Mouse (Mus musculus) lung, postnatal 4 days (tissue): Measurements from ENCODE around the gene Cyp1a1.
A peak's percentile ranks its signal among the peaks of the same experiment; 100 is the strongest.

ENCODE experiments used
- DNase-seq, 2 experiments: peaks; one replicate each; pipeline ENCODE4 v3.0.0; 2021

The Cyp1a1 gene

GRCm38 (mm10) chr9:57656631-57657350 lies 30.9 kb upstream of the Cyp1a1 start:
- DNase-seq, result peak in 1 of 2 experiments; percentile 65

DNA sequence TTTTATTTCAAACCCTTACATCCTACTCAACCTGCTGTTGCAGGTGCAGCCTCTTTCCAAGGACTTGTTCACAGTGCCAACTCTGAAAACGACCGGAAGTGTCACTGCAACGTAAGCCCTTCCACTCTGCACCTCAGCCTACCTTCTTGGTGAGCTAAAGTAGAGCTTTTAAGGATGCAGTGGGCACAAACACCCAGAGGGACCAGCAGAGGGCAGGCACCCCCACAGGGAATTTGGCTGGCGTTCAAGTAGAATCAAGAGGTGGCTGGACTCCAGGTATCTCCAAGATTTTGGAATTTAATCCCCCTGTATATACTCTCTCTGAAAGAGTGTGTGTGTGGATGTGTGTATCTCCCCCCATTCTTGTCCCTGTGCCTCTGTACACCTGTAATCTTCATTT lies 29.9 kb upstream of the Cyp1a1 start:
- DNase-seq, result no peak

DNA sequence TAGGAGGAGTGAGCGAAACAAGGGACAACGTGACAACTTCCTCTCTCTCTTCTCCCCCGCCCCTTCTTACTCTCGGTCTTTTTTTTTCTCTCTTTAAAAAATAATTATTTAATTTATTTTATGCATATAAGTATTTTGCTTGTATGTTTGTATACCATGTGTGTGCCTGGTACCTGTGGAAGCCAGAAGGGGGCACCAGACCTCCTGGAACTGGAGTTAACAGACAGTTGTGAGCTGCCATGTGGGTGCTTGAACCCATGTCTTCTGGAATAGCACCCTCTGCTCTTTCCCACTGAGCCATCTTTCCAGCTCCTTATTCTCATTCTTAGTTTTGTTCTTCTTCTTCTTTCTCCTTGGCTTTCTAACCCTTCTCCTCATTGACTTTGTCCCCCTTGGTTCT lies 28.8 kb upstream of the Cyp1a1 start:
- DNase-seq, result no peak

- DNase-seq, result peak; percentile 72 to 84
Measured at GRCm38 (mm10) chr9:57659774-57660173, 28.0 kb upstream of the Cyp1a1 start.

DNA sequence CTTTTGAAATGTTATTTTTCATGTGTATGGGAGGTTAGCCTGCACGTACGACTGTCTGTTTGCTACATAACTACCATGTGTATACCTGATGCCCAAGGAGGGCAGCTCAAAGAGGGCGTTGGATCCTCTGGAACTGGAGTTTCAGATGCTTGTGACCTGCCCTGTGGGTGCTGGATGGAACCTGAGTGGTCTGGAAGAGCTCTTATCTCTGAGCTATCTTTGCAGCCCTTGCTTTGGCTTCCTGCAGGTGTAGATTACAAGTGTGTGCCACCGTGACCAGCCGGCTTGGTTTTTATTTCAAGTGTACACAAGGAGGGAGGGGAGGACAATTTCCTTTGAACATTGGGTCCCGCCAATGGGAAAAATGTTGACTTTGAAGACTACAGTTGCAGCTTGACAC lies 27.2 kb upstream of the Cyp1a1 start:
- DNase-seq, result no peak

DNA sequence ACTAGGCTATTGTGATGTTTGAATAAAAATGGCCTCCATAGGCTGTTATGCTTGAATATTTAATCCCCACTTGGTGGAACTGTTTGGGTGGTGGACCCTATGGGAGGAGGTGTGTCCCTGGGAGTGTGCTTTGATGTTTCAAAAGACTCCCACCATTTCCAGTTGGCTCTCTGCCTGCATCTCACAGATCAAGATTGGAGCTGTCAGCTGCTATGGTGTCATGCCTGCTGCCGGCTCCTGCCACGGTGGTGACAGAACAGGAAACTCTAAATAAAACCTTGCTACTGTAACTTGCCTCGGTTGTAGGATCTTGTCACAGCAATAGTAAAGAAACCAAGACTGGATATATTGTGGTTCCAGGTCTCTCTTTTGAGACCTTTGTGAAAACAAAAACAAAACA lies 26.2 kb upstream of the Cyp1a1 start:
- DNase-seq, result no peak

- no peak for DNase-seq
Measured at GRCm38 (mm10) chr9:57664616-57665015, 23.1 kb upstream of the Cyp1a1 start.

DNA sequence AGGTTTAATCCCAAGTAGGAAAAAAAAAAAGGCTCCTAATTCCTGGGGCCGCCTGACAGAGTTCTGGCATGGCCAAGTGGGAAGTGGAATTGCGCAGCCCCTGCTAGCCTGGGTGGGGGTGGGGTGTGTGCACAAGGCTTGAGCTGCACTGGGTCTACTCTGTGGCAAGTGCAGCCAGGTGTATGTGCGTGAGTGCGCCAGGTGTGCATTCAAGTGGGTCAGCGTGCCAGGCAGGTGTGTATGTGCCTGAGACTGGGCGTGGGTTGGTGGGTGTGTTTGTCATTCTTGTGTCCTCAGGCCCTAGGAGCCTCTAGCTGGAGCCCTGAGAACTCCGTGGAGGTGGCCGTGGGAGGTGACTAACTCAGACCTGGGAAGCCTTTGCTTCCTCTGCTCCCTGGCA lies 21.2 kb upstream of the Cyp1a1 start:
- no peak for DNase-seq

- DNase-seq, result no peak
Measured at GRCm38 (mm10) chr9:57667136-57667535, 20.6 kb upstream of the Cyp1a1 start.

DNA sequence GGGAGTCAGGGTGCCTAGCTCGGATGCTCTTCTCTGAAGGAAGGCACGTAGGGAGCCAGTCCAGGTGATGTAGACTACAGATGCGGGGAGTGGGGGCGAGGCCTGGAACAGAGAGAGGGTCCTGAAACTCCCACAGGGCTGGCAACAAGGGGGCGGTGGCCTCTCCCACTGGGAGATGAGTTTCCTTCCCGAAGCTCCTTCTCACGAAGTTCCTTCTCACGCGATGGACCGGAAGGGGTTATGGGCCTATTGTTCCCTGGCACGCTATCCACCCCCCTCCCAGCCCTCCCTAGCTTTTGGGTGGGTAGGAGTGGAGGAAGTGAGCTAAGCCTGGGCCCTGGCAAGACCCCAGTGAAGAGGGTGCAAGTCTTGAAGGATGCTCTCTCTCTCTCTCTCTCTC lies 19.9 kb upstream of the Cyp1a1 start:
- peak; percentile 76 to 86 for DNase-seq

DNA sequence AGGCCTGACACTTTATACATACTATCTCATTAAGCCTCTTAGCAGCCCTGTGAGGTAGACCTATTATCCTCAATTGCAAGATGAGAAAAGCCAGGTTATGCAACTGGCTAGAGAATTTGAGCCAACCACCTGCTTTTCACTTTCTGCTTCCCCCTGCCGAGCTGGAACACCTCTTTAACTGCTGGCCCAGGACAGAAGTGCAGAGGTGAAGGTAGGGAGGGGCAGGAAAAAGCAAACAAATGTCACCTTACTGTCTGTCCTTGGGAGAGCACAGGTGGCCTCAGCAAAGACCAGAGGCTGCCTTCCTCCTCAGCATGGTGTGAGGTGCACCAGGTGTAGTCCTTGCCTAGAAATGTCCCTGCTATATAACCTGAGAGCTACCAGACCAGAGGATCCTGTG lies 19.5 kb upstream of the Cyp1a1 start:
- no peak for DNase-seq

DNA sequence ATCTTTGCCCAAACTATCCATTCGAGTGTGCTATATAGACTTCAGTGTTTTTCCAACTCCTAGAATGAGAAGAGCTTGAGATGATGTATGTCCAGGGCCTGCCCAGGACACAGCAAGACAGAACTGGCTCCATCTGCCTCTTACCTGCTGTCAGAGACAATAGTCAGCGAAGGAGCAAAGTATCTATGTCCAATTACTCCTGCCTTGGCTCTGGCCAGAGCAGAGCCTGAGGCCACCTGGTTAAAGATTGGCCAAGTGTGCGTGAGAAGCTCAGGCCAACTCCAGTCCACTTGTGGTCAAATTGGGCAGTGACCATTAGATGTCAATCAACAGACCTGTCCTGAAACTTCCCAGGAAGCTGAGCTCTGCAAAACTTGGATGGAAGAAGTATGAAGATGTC lies 18.2 kb upstream of the Cyp1a1 start:
- DNase-seq, result no peak

DNA sequence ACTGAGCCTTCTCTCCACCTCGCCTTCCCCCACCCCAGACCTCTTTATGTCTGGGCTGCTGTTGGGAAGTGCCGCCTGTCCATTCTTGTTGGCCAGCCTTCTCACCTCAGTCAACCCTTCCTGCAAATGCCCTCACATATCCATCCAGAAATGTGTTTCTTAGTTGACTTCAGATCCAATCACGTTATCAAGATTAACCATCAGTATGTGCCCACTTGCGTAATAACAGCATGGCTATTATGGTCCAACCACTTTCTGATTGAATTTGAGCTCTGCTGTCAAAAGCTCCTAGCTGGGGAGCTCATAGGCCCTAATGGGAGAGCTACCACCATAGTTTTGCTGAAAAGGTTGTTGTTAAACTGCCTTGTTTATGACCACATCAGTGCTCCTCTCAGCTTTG lies 16.7 kb upstream of the Cyp1a1 start:
- no peak for DNase-seq

DNA sequence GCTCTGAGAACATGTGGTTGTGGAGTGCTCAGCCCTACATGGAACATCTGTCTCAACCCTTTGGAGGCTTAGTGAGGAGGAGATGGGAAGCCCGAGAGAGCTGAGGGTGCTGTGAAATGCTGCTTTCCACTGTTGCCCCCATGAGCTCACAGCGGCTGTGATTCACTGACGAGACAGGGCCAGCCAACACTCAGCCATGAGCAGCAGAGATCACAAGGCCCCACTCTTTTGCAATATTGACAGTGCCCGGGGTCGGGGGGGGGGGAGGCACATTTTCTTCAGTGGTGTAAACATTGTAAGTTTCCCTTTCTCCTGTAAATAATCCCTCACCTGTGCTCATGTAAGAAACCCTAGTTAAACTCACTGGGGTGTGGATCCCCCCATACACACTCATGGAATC lies 16.2 kb upstream of the Cyp1a1 start:
- no peak for DNase-seq

GRCm38 (mm10) chr9:57681411-57681810 lies 6.3 kb upstream of the Cyp1a1 start:
- no peak for DNase-seq

- DNase-seq, result no peak
Measured at GRCm38 (mm10) chr9:57683520-57683919, 4.2 kb upstream of the Cyp1a1 start, which contains the start of gene Cyp1a2. Gene Cyp1a2 (minus strand): TSS chr9:57683703.

- no peak for DNase-seq
Measured at GRCm38 (mm10) chr9:57686011-57686410, 1.7 kb upstream of the Cyp1a1 start.

- DNase-seq, result peak; percentile 52 to 70
Measured at GRCm38 (mm10) chr9:57688158-57688557, 430 bp downstream of the Cyp1a1 start.

DNA sequence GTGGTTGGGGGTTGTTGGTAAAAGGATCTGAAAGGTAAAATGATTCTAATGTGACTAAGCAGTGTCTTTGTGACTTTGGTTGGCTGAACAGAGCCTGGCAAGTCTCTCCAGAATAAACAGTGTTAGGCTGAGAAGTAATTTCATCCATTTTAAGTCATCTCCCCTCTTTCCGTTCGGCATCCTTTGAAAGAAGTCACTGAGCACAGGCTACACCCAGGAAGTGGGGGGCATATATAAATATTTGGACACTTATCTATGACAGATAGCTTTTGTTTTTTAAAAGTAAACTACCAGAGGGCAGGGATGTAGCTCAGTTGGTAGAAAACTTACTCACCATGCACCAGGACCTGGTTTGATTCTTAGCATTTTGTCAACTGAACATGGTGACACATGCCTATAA lies 878 bp downstream of the Cyp1a1 start:
- DNase-seq, result no peak

DNA sequence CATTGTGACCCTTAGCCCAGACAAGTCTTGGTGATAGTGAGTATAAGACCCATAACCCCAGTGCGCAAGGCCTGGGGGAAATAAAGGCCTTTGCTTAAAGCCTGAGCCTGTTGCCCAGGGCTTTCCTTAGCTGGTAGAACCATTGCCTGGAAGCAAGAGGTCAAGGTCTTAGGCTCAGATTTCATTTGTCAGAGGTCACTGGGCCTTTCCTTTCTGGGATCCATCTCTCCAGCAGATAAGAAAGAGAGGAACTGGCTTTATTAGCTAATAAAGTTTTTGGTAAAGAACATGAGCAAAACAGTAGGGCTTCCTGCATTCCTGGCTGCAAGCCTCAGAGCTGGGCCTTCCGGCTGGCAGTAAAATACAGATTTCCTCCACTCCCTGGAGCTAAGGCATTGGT lies 6.4 kb downstream of the Cyp1a1 start:
- no peak for DNase-seq

- peak; percentile 60 to 68 for DNase-seq
Measured at GRCm38 (mm10) chr9:57696380-57697285, 8.9 kb downstream of the Cyp1a1 start.

DNA sequence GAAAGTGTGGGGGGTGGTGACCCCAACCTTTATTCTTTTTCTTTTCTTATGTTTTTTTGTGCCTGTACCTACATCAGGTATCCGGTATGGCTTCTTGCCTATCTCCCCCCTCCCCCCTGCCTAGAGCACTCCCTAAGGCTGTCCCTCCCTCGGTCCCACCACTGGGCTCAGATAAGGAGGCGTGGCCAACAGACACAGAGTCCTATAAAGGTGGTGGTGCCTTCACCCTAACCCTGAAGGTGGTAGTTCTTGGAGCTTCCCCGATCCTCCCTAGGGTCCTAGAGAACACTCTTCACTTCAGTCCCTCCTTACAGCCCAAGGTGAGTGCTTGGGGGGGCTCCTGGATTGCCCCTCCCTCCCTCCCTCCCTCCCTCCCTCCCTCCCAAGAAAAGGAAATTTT lies 9.7 kb downstream of the Cyp1a1 start:
- no peak for DNase-seq

GRCm38 (mm10) chr9:57698466-57699150 lies 10.9 kb downstream of the Cyp1a1 start:
- DNase-seq, result no peak

- DNase-seq, result no peak
Measured at GRCm38 (mm10) chr9:57706496-57706895, 18.8 kb downstream of the Cyp1a1 start.
